4 mouse cellular contexts compared by ENCODE assay signal in the genomic region with DNA sequence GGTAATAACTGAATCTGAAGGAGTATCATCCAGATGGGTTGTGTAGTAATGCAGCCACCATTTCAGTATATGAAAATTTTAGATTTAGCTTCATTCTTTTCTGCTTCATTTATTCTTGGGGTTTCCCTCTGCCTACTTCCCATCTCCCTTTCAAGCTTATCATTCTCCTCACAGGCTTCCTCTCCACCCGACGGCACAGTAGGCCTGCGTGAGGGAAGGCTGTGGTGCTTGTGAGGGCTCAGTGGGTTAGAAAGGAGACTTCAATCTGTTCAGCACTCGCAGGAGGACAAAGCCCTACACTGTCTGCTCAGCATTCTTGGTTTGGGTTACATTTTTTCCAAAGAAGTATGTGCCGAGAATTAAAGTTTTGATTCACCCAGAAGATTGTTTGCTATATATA.
ATAC-seq lines count a peak whose summit lies in the region.

No protein-coding gene starts in this region.

- peak; percentile 91 for ATAC-seq in common myeloid progenitor, adult 5-6 weeks (replicated peaks; ENCODE audit: low read depth, poor library complexity, severe bottlenecking)
- peak; percentile 81 to 87 for ATAC-seq in hematopoietic stem cell, adult 5-6 weeks (replicated peaks in 1 of 2; ENCODE audit: insufficient read depth in 1 of 2, low FRiP score in 2 of 2, low TSS enrichment in 1 of 2, low read depth in 1 of 2, poor library complexity in 2 of 2, severe bottlenecking in 2 of 2)
- ATAC-seq in megakaryocyte progenitor cell, adult 5-6 weeks (replicated peaks; ENCODE audit: poor library complexity), result peak; percentile 62
- peak; percentile 45; the same call in 1 of the 2 replicates for ATAC-seq in megakaryocyte-erythroid progenitor cell, adult 5-6 weeks (replicated peaks; ENCODE audit: low FRiP score, low TSS enrichment, poor library complexity, severe bottlenecking)

Comparison
In these comparisons a context has a peak if more than half of its experiments do, and no peak if none do; other contexts are left out.
1. Peak in every context shown above with its lines: ATAC-seq.